Mouse (Mus musculus) small intestine, adult 2 months (tissue): ENCODE data around the gene Hivep2.

Experiments
- CTCF ChIP-seq: fragments of 200-500 bp; IDR thresholded peaks from 2 replicates; pipeline ENCODE4 v1.5.1; 2012; ENCODE audit warnings: low read depth, mild to moderate bottlenecking, control low read depth, inconsistent platforms, low read length, moderate library complexity, mixed read lengths; ENCODE audit not compliant: insufficient replicate concordance, insufficient read length; ENCODE audit errors: extremely low read depth
- POLR2A ChIP-seq: fragments of 200-500 bp; IDR thresholded peaks from 2 replicates; pipeline ENCODE4 v1.6.1; 2012; ENCODE audit warnings: low read depth, mild to moderate bottlenecking, control low read depth, inconsistent platforms, low read length, moderate library complexity

- TF ChIP-seq POLR2A: no peak
- no peak for TF ChIP-seq CTCF
Observed at GRCm38 (mm10) chr10:14027751-14028150, 61.9 kb downstream of the Hivep2 start.
